Mouse (Mus musculus): ENCODE measurements around the gene Crls1.

Crls1 gene

DNA sequence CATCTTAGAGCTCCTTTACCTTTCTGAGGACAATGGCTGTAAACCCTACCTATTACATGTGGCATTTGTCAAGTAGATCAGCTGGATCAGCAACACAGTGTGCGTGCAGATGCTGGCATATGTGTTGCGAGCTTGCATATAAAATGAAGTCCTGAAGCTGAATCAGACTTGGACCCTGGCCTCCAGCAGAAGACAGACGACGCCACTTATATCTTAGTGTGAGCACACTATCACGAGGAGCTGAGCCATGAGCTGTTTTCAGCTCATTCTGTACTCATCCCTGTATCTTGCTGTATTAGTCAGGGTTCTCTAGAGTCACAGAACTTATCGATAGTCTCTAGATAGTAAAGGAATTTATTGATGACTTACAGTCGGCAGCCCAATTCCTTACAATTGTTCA lies 38.8 kb downstream of the Crls1 start:
- no peak for DNase-seq

DNA sequence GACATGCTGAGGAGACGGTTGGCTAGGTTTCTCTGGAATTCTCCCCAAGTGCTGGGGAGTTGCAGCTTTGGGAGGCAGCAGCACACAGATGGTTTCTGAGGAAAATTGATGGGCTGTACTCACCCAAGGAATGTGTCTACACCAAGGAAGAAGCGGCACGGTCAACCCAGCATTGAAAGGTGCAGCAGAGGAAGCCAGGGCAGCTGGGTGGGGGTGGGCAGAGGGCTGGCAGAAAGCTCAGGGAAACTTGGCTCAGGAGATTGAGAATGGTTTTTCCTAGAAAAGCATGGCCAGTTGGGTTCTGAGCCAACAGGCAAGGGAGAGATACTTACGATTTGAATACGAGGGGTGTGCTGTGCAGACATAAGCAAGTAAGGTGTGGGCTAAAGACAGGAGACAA lies 47.4 kb downstream of the Crls1 start:
- DNase-seq = no peak

DNA sequence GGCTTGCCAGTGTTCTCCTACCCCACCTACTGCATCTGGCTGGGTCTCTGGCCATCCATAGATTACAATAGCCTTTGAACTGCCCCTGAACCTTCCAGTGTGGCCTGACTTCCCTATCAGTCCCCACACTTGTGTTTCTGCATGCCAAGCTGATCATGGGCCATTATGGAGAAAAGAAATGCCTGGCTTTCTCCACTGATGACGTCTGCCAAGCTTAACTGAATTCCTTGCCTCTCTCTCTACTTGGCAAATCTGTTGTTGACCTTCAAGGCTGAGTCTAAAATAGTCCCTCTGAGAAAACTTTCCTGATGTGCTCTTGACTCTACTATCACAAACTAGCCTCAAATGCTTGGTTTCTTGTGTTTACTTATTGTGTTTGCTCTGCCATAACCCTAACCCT lies 51.7 kb downstream of the Crls1 start:
- DNase-seq = no peak

DNA sequence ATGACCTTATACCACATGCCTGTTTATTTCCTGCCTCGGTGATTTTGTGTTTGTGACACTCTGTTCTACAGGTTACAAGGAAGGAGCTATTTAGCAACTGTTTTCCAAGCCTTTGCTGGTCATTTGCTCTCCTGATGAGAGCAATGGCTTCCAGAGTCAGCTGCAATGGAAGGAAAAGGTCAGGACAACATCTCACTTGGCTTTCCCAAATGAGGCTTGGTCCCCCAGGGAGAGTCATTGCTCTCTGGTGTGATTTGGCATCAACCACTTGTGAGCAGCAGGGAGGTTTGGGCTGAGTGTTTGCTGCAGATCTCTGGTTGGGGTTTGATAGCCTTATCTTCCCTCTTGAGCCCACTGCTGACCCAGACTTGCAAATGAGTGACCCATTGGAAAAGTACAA lies 54.1 kb downstream of the Crls1 start:
- DNase-seq = no peak

DNA sequence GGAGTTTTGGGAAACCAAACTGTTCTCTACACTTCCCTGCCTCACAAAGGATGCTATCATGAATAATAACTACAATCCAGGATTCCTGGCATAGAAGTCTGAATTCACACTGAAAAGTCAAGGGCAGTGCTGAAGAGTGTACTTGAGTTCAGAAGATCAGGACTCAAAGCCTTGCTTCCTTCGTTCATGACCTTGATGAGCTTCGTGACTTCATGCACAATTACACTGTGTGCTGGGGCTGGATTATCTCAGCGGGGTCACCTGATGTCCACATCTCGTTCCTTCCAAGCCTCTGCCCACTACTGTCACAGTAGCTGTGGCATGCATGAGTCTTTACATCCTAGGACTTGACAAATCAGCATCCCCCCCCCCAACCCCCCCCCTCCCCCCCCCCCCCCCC lies 55.2 kb downstream of the Crls1 start:
- DNase-seq = no peak

DNA sequence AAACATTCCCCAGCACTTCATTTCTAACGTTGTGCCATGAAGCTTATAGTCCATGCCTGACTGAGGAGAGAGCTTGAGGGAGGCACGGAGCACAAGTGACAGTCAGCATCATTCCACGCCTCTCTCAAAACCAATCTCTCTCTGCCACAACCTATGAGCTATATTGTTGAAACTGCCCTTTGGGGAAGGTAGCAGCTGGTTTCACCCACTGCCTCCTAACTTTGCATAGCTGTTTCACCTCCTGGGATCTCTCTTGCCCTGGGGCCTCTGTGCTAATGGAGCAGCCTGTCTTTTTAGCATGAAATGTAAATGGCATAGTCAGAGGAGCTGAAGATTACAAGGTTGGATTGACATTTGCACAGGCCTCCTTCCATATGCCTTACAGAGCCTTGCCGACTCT lies 55.6 kb downstream of the Crls1 start:
- DNase-seq = no peak

DNA sequence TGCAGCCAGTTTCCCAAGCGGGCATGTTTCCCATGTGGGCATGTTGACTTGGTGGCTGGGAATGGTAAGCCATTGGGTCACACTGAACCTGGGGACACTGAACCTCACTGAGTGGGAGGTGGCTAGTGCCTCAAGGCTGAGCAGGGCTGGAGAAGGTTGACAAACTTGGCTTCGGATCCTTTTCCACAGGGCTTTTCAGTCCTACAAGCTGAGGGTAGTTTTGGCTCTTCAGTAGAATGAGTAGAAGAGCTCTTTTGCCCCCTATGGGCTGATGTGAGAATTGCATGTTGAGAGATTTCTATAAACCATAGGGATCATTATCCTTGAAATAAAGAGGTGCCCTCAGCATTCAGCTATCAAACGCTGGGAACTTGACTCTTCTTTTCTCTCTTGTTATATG lies 57.0 kb downstream of the Crls1 start:
- peak; percentile 32 for DNase-seq

DNA sequence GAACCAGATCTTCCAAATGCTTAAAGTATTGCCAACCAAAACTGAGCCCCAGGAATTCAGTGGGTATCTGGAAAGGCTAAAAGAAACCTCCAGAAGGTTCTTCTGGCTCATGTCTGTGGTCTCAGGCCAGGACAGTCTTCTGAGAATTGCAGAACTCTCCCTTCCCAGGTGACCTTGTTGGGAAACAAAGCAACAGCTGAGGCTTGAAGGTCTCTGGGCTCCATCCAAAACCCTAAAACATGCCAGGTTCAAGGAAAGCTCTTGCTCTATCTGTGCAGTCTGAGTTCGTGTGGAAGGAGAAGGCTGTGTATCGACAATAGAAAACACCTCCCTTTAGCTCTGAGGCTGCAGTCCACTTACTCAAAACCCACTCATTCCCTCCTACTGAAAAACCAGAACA lies 58.5 kb downstream of the Crls1 start:
- DNase-seq = no peak

DNA sequence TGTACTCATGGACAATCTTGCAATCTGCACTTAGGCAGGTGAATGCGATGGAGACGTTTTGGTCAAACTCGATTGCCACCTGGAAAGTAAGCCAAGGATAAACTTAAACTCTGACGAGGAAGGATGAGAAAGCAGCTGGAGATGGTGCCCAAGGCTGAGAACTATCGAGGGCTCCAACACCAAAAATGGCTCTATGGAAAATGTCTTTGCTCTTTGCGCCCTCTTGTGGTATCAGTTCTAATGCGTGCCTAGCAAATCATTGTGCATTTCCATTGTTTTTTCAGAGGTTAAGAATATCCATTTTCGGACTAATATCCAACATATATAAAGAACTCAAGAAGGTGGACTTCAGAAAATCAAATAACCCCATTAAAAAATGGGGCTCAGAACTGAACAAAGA lies 60.3 kb downstream of the Crls1 start:
- peak; percentile 24 for DNase-seq

DNA sequence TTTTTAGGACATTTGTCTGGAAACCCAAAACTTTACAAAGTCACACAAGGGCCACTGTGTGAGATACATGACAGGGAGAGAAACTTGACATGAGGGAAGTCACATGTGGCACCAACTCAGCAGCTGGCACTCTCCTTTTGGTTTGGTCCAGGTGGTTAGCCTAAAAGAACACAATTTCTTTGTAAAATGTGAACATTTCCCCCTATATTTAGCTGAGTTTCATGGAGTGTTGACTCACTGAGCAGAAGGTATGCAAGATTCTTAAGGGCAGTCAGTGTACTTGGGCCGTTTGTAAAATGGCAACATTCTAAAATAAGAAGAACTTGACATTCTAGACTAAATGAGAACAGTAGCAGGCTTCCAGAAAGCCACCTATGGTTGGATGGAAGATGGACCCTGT lies 68.3 kb downstream of the Crls1 start:
- no peak for DNase-seq
